Mouse (Mus musculus) lung, adult 2 months (tissue): Measurements from ENCODE around the gene Dgkq. TPM values are rescaled to one million over a fixed set of nuclear protein-coding genes. Genes with fewer than 3 reads are reported as not detected.

Experiments used
- DNase-seq: peaks from one replicate; pipeline ENCODE4 v3.0.0; 2022
- H3K4me1 ChIP-seq: fragments of 200-500 bp; 2 replicates; pipeline ENCODE4 v1.6.1; 2011; ENCODE audit warnings: low read length; ENCODE audit not compliant: control insufficient read depth, insufficient read depth
- H3K4me3 ChIP-seq: fragments of 200-500 bp; replicated peaks from 2 replicates; pipeline ENCODE3; 2011; ENCODE audit warnings: low read depth, mild to moderate bottlenecking, control low read depth, low read length; ENCODE audit errors: extremely low read depth
- CTCF ChIP-seq: fragments of 200-500 bp; IDR thresholded peaks from 2 replicates; pipeline ENCODE4 v1.5.1; 2011; ENCODE audit warnings: mild to moderate bottlenecking, low read length, control low read depth; ENCODE audit not compliant: insufficient read depth
- POLR2A ChIP-seq: fragments of 200-500 bp; IDR thresholded peaks from 2 replicates; pipeline ENCODE4 v1.6.1; 2011; ENCODE audit warnings: low read depth, mild to moderate bottlenecking, control low read depth, low read length, borderline replicate concordance; ENCODE audit errors: extremely low read depth
- WGBS: fragments of 180-500 bp; shearing (Covaris S2); methylation state at CpG from one replicate; pipeline ENCODE4 v1.1.7; 2018; 5-methylcytosine and 5-hydroxymethylcytosine counted together
- polyA plus RNA-seq: library from polyadenylated mRNA; depleted of rRNA; stranded (reverse); fragments of >200 nt; gene quantifications from 2 replicates; pipeline ENCODE4 v1.2.3, GENCODE M21; 2012

The Dgkq gene
- polyA plus RNA-seq, 1 experiment, result 27.5 TPM

- DNase-seq, result no peak
- peaks cover 11% of the 10 kb centered on the region for H3K4me1 ChIP-seq
- no peak for TF ChIP-seq CTCF
- TF ChIP-seq POLR2A, result no peak
- H3K4me3 ChIP-seq, result no peak overlapping the region
- WGBS, result 94% methylated on average over 12 of the region's 12 CpGs
Observed at GRCm38 (mm10) chr5:108671757-108672156, 2.3 kb upstream of the Dgkq start.

DNA sequence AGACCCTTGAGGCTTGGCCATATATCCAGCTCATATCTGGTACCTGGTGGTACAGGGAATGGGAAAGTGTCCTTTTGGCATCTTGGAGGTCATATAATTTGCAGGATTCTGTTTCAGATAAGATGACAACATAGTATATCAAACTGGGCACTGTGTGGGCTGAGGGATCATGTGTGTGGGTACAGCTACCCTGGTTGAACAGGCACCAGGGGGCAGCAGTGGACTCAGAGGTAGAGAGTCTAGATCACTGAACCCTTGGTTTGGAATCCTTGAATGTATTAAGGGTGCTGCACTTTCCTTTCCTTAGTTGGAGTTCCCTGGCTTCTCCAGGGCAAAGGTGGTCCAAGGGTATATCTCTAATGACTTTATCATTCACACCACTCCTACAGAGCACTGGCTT, 1.3 kb upstream of the Dgkq start:
- TF ChIP-seq CTCF (peak; percentile 66), POLR2A (no peak)
- Histone ChIP-seq H3K4me1 (peaks cover 11% of the 10 kb centered on the region), H3K4me3 (no peak overlapping the region)
- DNase-seq, result peak; percentile 48

GRCm38 (mm10) chr5:108669986-108670385, 514 bp upstream of the Dgkq start:
- no peak for DNase-seq
- WGBS, result 70% methylated on average over 9 of the region's 9 CpGs
- peak overlapping the region; percentile 2 for H3K4me3 ChIP-seq
- peaks cover 11% of the 10 kb centered on the region for H3K4me1 ChIP-seq
- no peak for TF ChIP-seq CTCF

GRCm38 (mm10) chr5:108668387-108668932, 1.0 kb downstream of the Dgkq start:
- Histone ChIP-seq H3K4me3 (peak overlapping the region; percentile 93), H3K4me1 (peaks cover 11% of the 10 kb centered on the region)
- DNase-seq, result no peak
- TF ChIP-seq POLR2A (no peak), CTCF (no peak)
- WGBS, result 7% methylated on average over 3 of the region's 3 CpGs

DNA sequence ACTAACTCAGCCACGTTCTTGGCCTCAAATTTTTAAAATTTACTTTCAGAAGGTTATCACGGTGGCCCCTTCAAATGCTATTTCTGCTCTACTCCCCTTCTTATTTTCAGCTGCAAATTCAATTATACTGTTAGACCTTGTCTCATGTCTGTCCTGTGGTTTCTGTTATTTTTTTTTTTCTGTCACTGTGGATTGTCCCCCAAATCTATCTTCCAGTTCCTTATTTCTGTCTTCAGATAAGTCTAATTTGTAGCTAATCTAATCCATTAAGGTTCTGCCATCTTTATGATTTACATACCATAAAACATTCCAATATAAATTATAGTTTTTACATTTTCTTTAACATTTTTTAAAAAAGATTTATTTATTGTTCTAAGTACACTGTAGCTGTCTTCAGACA, 2.1 kb downstream of the Dgkq start:
- WGBS, result 65% methylated on average over 2 of the region's 2 CpGs
- DNase-seq, result no peak
- TF ChIP-seq POLR2A (no peak), CTCF (no peak)
- Histone ChIP-seq H3K4me3 (no peak overlapping the region), H3K4me1 (peaks cover 11% of the 10 kb centered on the region)

DNA sequence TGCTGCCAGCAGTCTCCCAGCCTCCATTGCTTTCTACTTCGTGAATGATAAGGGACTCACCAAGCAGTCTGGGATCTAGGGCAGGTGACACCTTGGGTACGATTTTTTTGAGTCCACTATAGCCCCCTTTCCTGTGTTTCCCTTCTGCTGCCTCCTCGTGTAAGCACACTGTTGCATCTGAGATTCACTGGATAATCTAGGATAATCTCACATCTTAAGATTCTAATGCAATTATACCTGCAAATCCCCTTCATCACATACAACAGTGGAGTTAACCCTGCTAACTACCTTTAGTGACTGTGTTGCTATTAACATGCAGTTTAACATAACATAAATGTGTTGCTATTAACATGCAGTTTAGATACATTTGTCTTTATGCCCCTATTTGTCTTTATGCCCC, 4.4 kb downstream of the Dgkq start:
- WGBS, result 27% methylated on average over 3 of the region's 3 CpGs
- no peak for DNase-seq
- TF ChIP-seq POLR2A (no peak), CTCF (no peak)
- Histone ChIP-seq H3K4me1 (peaks cover 11% of the 10 kb centered on the region), H3K4me3 (no peak overlapping the region)

GRCm38 (mm10) chr5:108662772-108663171, 6.7 kb downstream of the Dgkq start:
- Histone ChIP-seq H3K4me1 (0 out of 2 replicates have a peak, but pooled peaks cover 6% of the 10 kb centered on the region), H3K4me3 (no peak overlapping the region)
- DNase-seq, result no peak
- TF ChIP-seq CTCF, result no peak
- TF ChIP-seq POLR2A, result no peak
- WGBS, result 85% methylated on average over 4 of the region's 4 CpGs

- DNase-seq, result peak; percentile 94
- WGBS, result 19% methylated on average over 36 of the region's 36 CpGs
- TF ChIP-seq CTCF, result no peak
- peak; percentile 65; the same call in 1 of the 2 replicates for TF ChIP-seq POLR2A
- Histone ChIP-seq H3K4me3 (peak overlapping the region; percentile 72), H3K4me1 (0 out of 2 replicates have a peak, but pooled peaks cover 6% of the 10 kb centered on the region)
Observed at GRCm38 (mm10) chr5:108660632-108661268, 8.7 kb downstream of the Dgkq start.

- no peak for TF ChIP-seq POLR2A
- TF ChIP-seq CTCF, result no peak
- 10% methylated on average over 24 of the region's 24 CpGs for WGBS
- no peak for DNase-seq
- peak within 1 kb of the TSS; percentile 72 for H3K4me3 ChIP-seq
- 0 out of 2 replicates have a peak, but pooled peaks cover 6% of the 10 kb centered on the region for H3K4me1 ChIP-seq
Observed at GRCm38 (mm10) chr5:108659698-108660631, 9.5 kb downstream of the Dgkq start, which contains the start of gene Idua. Gene Idua (plus strand): TSS chr5:108660331.
